Mouse (Mus musculus): Measurements from ENCODE around the gene Ccdc63.

The Ccdc63 gene

GRCm38 (mm10) chr5:122063204-122063933, 77.3 kb downstream of the Ccdc63 start:
- in situ Hi-C loops (cut with MboI; ENCODE audit: unreplicated experiment in 2 of 2), result loop anchor here (10.0 to 25.0 kb wide), 2 partner anchors 269 to 576 kb away; no protein-coding TSS in a partner anchor

- in situ Hi-C loops (cut with MboI; ENCODE audit: unreplicated experiment in 2 of 2), result loop anchor here (10.0 to 25.0 kb wide), 2 partner anchors 268 to 575 kb away; no protein-coding TSS in a partner anchor
Observed at GRCm38 (mm10) chr5:122062479-122062878, 78.1 kb downstream of the Ccdc63 start.

GRCm38 (mm10) chr5:122060767-122061333, 79.8 kb downstream of the Ccdc63 start:
- in situ Hi-C loops (cut with MboI; ENCODE audit: unreplicated experiment in 2 of 2), result loop anchor here (10.0 to 25.0 kb wide), 2 partner anchors 266 to 574 kb away; no protein-coding TSS in a partner anchor

GRCm38 (mm10) chr5:122059060-122060017, 81.3 kb downstream of the Ccdc63 start:
- in situ Hi-C loops (cut with MboI; ENCODE audit: unreplicated experiment in 2 of 2), result loop anchor here (10.0 to 25.0 kb wide), 2 partner anchors 265 to 572 kb away; no protein-coding TSS in a partner anchor

Data from v-Abl transformed pro-B cells (cell line).